Mouse (Mus musculus) gastrocnemius, postnatal 10 days (tissue): ENCODE data around the gene Kcnmb4. TPM values are rescaled to one million over a fixed set of nuclear protein-coding genes. Genes with fewer than 3 reads are reported as not detected.

ENCODE experiments used
- DNase-seq: peaks from one replicate; pipeline ENCODE4 v3.0.0; 2021; ENCODE audit warnings: mixed read lengths
- total RNA-seq, 2 experiments: library from RNA; stranded (reverse); gene quantifications; 2 replicates each; pipeline ENCODE4 v1.2.3; 2021

Kcnmb4 gene
- total RNA-seq, 2 experiments from 2014 or later, result 1.7 to 1.8 TPM

- DNase-seq, result no peak
Measured at GRCm38 (mm10) chr10:116402742-116403425, 70.8 kb downstream of the Kcnmb4 start.

- no peak for DNase-seq
Measured at GRCm38 (mm10) chr10:116397973-116398372, 75.7 kb downstream of the Kcnmb4 start.

- no peak for DNase-seq
Measured at GRCm38 (mm10) chr10:116397573-116397972, 76.1 kb downstream of the Kcnmb4 start.

GRCm38 (mm10) chr10:116396966-116397365, 76.7 kb downstream of the Kcnmb4 start:
- DNase-seq, result no peak

- no peak for DNase-seq
Measured at GRCm38 (mm10) chr10:116396279-116396678, 77.4 kb downstream of the Kcnmb4 start.

- no peak for DNase-seq
Measured at GRCm38 (mm10) chr10:116394585-116394984, 79.1 kb downstream of the Kcnmb4 start.

- no peak for DNase-seq
Measured at GRCm38 (mm10) chr10:116393790-116394475, 79.7 kb downstream of the Kcnmb4 start.

- no peak for DNase-seq
Measured at GRCm38 (mm10) chr10:116388840-116389239, 84.8 kb downstream of the Kcnmb4 start.

DNA sequence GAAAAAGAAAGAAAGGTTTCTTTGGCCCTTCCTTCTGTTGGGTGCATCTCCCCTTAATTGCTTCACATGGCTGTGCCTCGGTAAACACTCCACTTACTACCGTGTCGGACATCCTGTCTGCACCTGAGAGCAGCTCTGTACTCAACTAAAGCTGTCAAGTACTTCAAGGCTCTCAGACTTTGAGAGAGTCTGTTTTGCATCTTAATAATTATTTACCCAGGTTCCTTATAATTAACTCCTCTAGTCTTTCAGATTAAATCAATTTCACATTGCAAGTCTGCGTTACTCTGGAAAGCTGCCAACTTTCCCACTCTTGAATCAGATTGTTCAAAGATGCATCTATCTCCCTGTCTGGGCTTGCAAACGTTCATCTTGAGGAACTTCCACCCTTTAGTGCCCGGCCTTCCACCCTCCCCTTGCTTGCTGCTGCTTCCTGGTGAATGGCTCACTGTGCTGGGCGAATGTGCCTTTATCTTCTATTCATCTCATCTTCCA, 87.2 kb downstream of the Kcnmb4 start:
- no peak for DNase-seq

DNA sequence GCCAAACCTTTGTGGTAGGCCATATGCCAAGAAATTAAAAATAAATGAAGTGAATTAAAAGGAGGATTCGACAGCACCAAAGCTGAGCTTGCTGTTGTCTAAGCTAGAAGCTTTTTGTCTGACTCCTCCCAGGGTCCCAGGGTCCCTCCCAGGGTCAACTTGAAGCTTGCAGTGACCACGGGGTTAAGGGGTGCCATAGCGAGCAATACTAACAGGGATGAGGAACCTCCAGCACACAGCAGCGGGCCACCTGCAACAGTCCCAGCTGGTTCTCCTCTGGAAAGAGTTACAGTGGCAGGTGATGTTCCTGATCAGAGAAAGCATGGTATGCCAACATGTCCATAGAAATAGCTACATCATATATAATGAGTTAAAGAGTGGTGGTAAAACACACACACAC, 89.3 kb downstream of the Kcnmb4 start:
- DNase-seq, result no peak

DNA sequence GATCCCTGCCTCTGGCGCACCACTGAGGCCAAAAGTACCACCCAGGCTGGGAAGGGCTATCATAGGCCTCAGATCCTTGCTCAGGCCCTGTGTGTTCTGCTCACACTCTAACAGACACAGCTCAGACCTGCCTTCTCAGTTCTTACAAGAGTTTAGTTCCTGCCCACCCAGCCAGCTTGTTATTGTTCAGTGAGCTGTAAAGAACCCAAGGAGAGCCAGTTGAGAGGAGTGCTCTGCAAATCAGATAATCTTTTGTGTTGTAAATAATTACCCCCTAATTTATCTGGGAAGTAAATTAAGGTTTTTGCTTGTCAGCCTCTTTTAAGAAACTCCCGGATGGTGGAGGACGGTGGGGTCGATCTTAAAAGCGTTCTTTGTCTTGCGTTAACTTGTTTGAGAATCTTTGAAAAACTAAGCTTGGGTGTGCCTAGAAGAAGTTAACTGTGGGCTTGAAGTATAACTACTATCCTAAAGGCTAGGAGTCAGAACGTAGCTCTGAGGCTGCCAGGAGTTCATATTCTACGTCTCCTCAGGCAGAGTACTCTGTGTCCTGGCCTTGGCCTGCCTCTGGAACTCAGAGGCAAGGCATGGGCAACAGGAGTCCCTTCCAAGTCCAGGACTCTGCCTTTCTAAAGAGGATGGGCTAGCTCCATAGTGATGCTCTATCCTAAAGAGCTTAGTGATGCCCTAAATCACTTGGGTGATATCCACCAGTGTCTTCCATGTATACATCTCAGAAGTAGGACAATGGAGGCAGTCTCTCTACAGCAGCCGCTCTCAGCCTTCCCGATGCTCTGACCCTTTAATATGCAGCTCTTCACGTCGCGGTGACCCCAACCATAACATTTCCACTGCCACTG, 90.6 kb downstream of the Kcnmb4 start:
- no peak for DNase-seq

- DNase-seq, result no peak
Measured at GRCm38 (mm10) chr10:116376853-116377252, 96.8 kb downstream of the Kcnmb4 start.

GRCm38 (mm10) chr10:116374111-116374510, 99.6 kb downstream of the Kcnmb4 start:
- DNase-seq, result no peak

DNA sequence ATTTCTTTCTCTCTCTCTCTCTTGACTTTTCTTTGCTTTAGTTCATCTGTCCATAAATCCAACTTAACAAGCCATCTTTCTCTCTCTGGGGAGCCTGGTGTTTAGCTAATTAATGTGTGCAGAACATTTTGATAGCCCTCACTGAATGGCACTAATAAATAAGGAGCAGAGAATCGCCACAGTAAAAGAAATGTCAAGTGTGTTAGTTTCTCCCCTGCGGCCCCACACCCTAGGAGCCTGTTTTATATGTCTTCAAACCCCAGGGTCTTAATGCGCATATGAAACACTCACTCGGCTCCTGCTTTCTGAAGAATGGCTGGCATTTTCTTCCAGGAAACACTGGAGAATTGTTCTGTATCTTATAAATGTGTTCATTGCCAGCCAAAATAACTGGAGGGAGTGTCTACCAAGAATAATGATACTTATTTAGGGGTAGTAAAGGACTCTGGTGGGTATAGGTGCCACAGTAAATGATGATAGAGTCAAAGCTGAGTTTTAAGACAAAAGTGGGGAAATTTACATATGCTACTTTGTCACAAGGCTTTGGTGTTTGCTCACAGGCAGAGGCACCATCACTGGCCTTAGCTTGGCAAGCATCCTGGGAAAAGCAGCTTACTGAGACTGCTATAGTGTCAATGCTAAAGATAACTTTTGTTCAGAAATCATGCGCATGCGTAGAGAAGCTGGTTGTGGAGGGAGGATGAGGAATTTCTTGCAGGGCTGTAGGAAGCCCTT, 102.5 kb downstream of the Kcnmb4 start:
- DNase-seq, result no peak

Other genes with a start within 250 kb of the Kcnmb4 start
- gene Ptprb, start 198.4 kb downstream of the Kcnmb4 start, total RNA-seq, result 10 to 100 TPM; 36.2 to 42.3 TPM
- gene Cnot2, start 107.6 kb upstream of the Kcnmb4 start, total RNA-seq, result 10 to 100 TPM; 45.9 to 48.1 TPM